Mouse (Mus musculus): ENCODE measurements at regions not wholly inside any gene's neighbourhood (a gene's known extent, or its start where the extent isn't known, plus 50 kb on each side); places are given as distances from the start of the nearest gene placed in this dataset.

DNA sequence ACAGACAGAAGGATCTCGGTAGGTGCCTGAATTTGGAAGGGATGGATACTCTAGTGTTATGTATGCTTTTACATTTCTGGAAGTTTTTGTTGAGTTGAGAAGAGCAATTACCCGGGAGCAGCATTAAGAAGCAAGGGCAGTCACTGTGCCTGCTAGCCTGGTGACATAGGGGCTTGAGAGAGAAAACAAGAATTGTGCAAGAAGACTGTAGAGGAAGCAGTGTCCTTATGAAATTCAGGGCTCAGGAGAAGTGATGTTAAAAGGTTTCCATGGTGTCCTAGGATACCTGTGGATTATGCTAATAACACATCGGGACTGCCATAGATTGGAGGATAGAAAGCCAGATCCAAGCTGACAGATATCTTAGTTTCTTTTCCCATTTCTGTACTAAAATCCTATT lies 240.6 kb downstream of the Snx13 start:
- Histone ChIP-seq H3K27me3 (ENCODE audit: insufficient read depth, low read length) (no peaks in the 10 kb centered on the region), H3K36me3 (ENCODE audit: insufficient read depth, low read length) (no peaks in the 10 kb centered on the region), H3K27ac (no peak overlapping the region), H3K4me1 (replicated peaks; ENCODE audit: insufficient read depth, low read length) (no peaks in the 10 kb centered on the region), H3K4me2 (ENCODE audit: low read length) (no peak overlapping the region), H3K9ac (ENCODE audit: low read depth, low read length) (no peak overlapping the region), H3K9me3 (replicated peaks; ENCODE audit: low read length) (no peaks in the 10 kb centered on the region), H3K4me3 (replicated peaks; ENCODE audit: low read depth, low read length) (no peak overlapping the region)
- no peak for ATAC-seq (replicated peaks; ENCODE audit: low FRiP score, low read depth)
- DNase-seq (ENCODE audit: low spot score) = no peak
- WGBS = 90% methylated on average over 3 of the region's 3 CpGs
- TF ChIP-seq CTCF (IDR thresholded peaks at IDR 0.05; ENCODE audit: low read depth) = no peak

DNA sequence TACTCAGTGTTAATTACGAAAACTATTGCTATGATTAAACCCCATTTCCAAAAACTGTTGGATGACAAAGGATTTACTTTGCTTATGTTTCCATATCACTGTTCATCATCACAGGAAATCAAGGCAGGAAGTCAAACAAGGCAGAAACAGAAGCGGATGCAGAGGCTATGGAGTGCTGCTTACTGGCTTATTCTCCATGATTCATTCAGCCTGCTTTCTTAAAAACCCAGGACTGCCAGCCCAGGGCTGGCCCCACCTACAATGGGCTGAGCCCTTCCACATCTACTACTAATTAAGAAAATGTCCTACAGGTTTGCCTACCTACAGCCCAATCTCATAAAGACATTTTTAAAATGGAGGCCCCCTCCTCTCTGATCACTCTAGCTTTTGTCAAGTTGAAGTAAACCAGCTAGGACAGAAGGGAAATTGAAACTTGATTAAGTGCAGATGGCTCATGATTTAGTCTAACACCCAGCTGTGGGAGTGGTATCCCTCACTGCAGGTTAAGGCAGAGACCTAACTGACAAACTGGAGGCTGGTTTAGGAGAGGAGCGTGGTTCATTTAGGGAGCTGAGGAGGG lies 240.1 kb downstream of the Snx13 start:
- no peak for TF ChIP-seq CTCF (IDR thresholded peaks at IDR 0.05; ENCODE audit: low read depth)
- Histone ChIP-seq H3K4me2 (ENCODE audit: low read length) (no peak overlapping the region), H3K27me3 (ENCODE audit: insufficient read depth, low read length) (no peaks in the 10 kb centered on the region), H3K4me1 (replicated peaks; ENCODE audit: insufficient read depth, low read length) (no peaks in the 10 kb centered on the region), H3K27ac (no peak overlapping the region), H3K9me3 (replicated peaks; ENCODE audit: low read length) (no peaks in the 10 kb centered on the region), H3K4me3 (replicated peaks; ENCODE audit: low read depth, low read length) (no peak overlapping the region), H3K36me3 (ENCODE audit: insufficient read depth, low read length) (no peaks in the 10 kb centered on the region), H3K9ac (ENCODE audit: low read depth, low read length) (no peak overlapping the region)
- ATAC-seq (replicated peaks; ENCODE audit: low FRiP score, low read depth) = no peak
- WGBS = 79% methylated on average over 3 of the region's 3 CpGs
- DNase-seq (ENCODE audit: low spot score) = no peak

DNA sequence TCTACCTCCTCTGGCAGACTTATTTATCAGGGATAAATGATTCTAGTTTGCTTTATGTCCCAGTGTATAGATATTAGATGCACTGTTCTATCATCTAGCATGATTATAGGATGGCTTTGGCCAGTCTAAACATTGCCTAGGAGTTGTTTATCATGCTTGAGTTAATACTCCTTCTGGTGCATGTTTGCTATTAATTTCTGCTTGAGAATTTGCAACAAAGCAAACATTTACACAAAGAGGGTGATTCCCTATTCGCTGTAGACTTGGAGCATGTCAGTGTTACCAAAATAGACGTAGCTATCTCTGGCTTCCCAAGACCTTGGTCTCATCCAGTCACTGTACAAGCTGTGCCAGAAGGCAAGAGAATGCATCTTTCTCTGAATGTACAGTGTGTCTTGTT lies 237.4 kb downstream of the Snx13 start:
- no peak overlapping the region for H3K27ac ChIP-seq
- TF ChIP-seq CTCF (IDR thresholded peaks at IDR 0.05; ENCODE audit: low read depth) = no peak
- H3K27me3 ChIP-seq (ENCODE audit: insufficient read depth, low read length) = no peaks in the 10 kb centered on the region
- H3K9me3 ChIP-seq (replicated peaks; ENCODE audit: low read length) = no peaks in the 10 kb centered on the region
- WGBS = 63% methylated on average over 2 of the region's 2 CpGs
- no peak overlapping the region for H3K4me2 ChIP-seq (ENCODE audit: low read length)
- DNase-seq (ENCODE audit: low spot score) (no peak), ATAC-seq (replicated peaks; ENCODE audit: low FRiP score, low read depth) (no peak)
- H3K4me3 ChIP-seq (replicated peaks; ENCODE audit: low read depth, low read length) = no peak overlapping the region
- no peaks in the 10 kb centered on the region for H3K36me3 ChIP-seq (ENCODE audit: insufficient read depth, low read length)
- H3K4me1 ChIP-seq (replicated peaks; ENCODE audit: insufficient read depth, low read length) = no peaks in the 10 kb centered on the region
- H3K9ac ChIP-seq (ENCODE audit: low read depth, low read length) = no peak overlapping the region

DNA sequence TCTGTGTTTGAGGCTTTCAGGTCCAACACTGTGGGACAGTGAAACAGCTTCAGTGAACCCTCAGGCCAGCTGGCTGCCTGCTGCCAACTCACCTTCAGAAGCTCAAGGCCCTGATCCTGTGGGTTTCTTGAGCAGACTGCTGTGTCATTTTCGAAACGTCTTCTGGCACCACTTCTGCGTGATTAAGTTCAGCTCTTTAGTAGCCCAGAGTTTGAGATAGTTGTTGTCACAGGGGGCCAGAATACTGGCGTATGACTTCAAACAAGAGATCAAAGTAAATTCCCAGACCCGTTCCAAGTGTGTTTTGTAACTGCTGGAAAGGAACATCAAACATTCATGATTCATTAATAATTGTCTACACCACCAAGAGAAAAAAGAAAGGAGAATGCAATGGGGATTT lies 236.9 kb downstream of the Snx13 start:
- no peak for ATAC-seq (replicated peaks; ENCODE audit: low FRiP score, low read depth)
- H3K4me3 ChIP-seq (replicated peaks; ENCODE audit: low read depth, low read length) = no peak overlapping the region
- H3K27ac ChIP-seq = no peak overlapping the region
- DNase-seq (ENCODE audit: low spot score) = no peak
- H3K4me2 ChIP-seq (ENCODE audit: low read length) = no peak overlapping the region
- no peak overlapping the region for H3K9ac ChIP-seq (ENCODE audit: low read depth, low read length)
- H3K36me3 ChIP-seq (ENCODE audit: insufficient read depth, low read length) = no peaks in the 10 kb centered on the region
- no peaks in the 10 kb centered on the region for H3K27me3 ChIP-seq (ENCODE audit: insufficient read depth, low read length)
- no peaks in the 10 kb centered on the region for H3K9me3 ChIP-seq (replicated peaks; ENCODE audit: low read length)
- no peak for TF ChIP-seq CTCF (IDR thresholded peaks at IDR 0.05; ENCODE audit: low read depth)
- WGBS = 37% methylated on average over 5 of the region's 5 CpGs
- H3K4me1 ChIP-seq (replicated peaks; ENCODE audit: insufficient read depth, low read length) = no peaks in the 10 kb centered on the region

DNA sequence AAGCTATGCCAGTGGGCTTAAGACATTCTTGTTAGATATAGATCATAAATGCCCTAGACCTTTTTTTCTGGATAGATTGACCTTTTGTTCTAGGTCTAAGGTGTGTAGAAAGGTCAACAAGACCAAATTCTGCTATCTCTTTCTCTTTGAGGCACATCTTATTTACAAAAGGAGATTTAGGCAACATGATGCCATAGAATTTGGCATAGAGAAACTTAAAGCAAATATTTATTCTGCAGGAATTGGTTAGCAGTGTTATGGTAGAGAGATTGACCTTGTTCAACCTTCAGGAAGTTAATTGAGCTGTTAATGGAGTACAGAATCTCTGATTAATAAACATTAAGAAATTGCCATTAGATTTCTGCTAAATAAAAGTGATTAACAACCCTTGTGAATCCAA lies 236.4 kb downstream of the Snx13 start:
- no peak overlapping the region for H3K4me3 ChIP-seq (replicated peaks; ENCODE audit: low read depth, low read length)
- H3K27ac ChIP-seq = no peak overlapping the region
- no peak for TF ChIP-seq CTCF (IDR thresholded peaks at IDR 0.05; ENCODE audit: low read depth)
- no peak overlapping the region for H3K9ac ChIP-seq (ENCODE audit: low read depth, low read length)
- H3K4me1 ChIP-seq (replicated peaks; ENCODE audit: insufficient read depth, low read length) = no peaks in the 10 kb centered on the region
- H3K27me3 ChIP-seq (ENCODE audit: insufficient read depth, low read length) = no peaks in the 10 kb centered on the region
- no peaks in the 10 kb centered on the region for H3K9me3 ChIP-seq (replicated peaks; ENCODE audit: low read length)
- no peak for DNase-seq (ENCODE audit: low spot score)
- no peak overlapping the region for H3K4me2 ChIP-seq (ENCODE audit: low read length)
- H3K36me3 ChIP-seq (ENCODE audit: insufficient read depth, low read length) = no peaks in the 10 kb centered on the region
- no peak for ATAC-seq (replicated peaks; ENCODE audit: low FRiP score, low read depth)

DNA sequence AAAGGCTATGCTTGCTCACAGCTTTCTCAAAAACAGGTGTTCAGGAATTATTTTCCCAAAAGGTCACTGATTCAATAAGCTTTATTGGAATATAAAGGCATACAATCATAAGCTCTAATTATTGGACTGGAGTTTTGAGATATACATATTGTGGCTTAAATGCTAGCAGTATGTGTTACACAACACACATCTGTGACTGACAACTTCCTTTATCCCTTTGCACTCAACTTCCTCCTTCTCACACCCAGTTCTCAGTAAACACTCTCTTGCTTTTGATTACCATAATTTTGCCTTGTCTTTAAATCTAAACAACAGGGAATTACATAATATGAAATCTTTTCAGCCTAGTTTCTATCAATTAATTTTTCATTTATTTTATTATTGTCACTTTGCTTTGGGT lies 222.5 kb downstream of the Snx13 start:
- no peak for ATAC-seq (replicated peaks; ENCODE audit: low FRiP score, low read depth)

DNA sequence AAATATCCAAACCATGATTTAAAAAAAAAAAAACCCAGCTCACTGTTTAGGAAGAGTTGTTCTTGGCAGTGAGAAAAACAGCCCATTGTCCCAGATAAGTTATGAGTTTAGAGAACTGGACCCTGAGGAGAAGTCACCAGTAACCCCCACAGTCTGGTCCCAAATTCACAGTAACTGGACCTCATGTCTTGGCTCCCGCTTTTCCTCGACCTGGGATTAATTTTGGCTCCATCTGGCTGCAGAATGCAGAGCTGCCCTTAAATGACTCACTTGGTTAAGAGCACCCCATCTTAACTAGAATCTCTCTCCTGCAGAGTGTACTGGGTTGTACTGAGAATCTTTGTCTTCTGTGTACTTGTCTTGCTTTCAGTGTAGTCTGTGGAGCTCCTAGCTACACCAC lies 221.0 kb downstream of the Snx13 start:
- Histone ChIP-seq H3K9me3 (replicated peaks; ENCODE audit: low read length) (no peaks in the 10 kb centered on the region), H3K9ac (ENCODE audit: low read depth, low read length) (no peak overlapping the region), H3K4me3 (replicated peaks; ENCODE audit: low read depth, low read length) (no peak overlapping the region), H3K27me3 (ENCODE audit: insufficient read depth, low read length) (no peaks in the 10 kb centered on the region), H3K27ac (no peak overlapping the region), H3K4me2 (ENCODE audit: low read length) (no peak overlapping the region), H3K4me1 (replicated peaks; ENCODE audit: insufficient read depth, low read length) (no peaks in the 10 kb centered on the region), H3K36me3 (ENCODE audit: insufficient read depth, low read length) (no peaks in the 10 kb centered on the region)
- TF ChIP-seq CTCF (IDR thresholded peaks at IDR 0.05; ENCODE audit: low read depth) = peak; percentile 13; the same call in 1 of the 2 replicates
- WGBS = 81% methylated on average over 2 of the region's 2 CpGs
- ATAC-seq (replicated peaks; ENCODE audit: low FRiP score, low read depth) (no peak), DNase-seq (ENCODE audit: low spot score) (no peak)

More for the DNA sequence above, 222.5 kb downstream of the Snx13 start:
- H3K27ac ChIP-seq = no peak overlapping the region
- H3K4me1 ChIP-seq (replicated peaks; ENCODE audit: insufficient read depth, low read length) = no peaks in the 10 kb centered on the region
- no peak for TF ChIP-seq CTCF (IDR thresholded peaks at IDR 0.05; ENCODE audit: low read depth)
- DNase-seq (ENCODE audit: low spot score) = no peak
- no peak overlapping the region for H3K4me2 ChIP-seq (ENCODE audit: low read length)
- no peaks in the 10 kb centered on the region for H3K27me3 ChIP-seq (ENCODE audit: insufficient read depth, low read length)
- no peaks in the 10 kb centered on the region for H3K36me3 ChIP-seq (ENCODE audit: insufficient read depth, low read length)
- H3K9ac ChIP-seq (ENCODE audit: low read depth, low read length) = no peak overlapping the region
- H3K4me3 ChIP-seq (replicated peaks; ENCODE audit: low read depth, low read length) = no peak overlapping the region
- H3K9me3 ChIP-seq (replicated peaks; ENCODE audit: low read length) = no peaks in the 10 kb centered on the region
